Mouse (Mus musculus) cerebellum, adult 2 months (tissue): Measurements from ENCODE around the gene Prok2.

Experiments
- CTCF ChIP-seq: fragments of 200-500 bp; IDR thresholded peaks from 2 replicates; pipeline ENCODE4 v1.5.1; 2011; ENCODE audit warnings: low read depth, mild to moderate bottlenecking, control low read depth, low read length, moderate library complexity, borderline replicate concordance; ENCODE audit not compliant: insufficient read depth
- POLR2A ChIP-seq: fragments of 200-500 bp; IDR thresholded peaks from 2 replicates; pipeline ENCODE4 v1.6.1; 2011; ENCODE audit warnings: low read length, control low read depth, borderline replicate concordance; ENCODE audit not compliant: insufficient read depth

GRCm38 (mm10) chr6:99746275-99746674 is 20.1 kb upstream of the Prok2 start:
- no peak for TF ChIP-seq CTCF
- TF ChIP-seq POLR2A: no peak
